Mouse (Mus musculus) spleen, adult 2 months (tissue): ENCODE data around the gene Vps35l.

Source experiments
- CTCF ChIP-seq: fragments of 200-500 bp; IDR thresholded peaks from 2 replicates; pipeline ENCODE4 v1.5.1; 2011; ENCODE audit warnings: mild to moderate bottlenecking, inconsistent platforms; ENCODE audit not compliant: insufficient read depth, insufficient read length, insufficient replicate concordance; ENCODE audit errors: extremely low read depth
- POLR2A ChIP-seq: fragments of 200-500 bp; IDR thresholded peaks from 2 replicates; pipeline ENCODE4 v1.6.1; 2011; ENCODE audit warnings: low read depth, low read length, inconsistent platforms

DNA sequence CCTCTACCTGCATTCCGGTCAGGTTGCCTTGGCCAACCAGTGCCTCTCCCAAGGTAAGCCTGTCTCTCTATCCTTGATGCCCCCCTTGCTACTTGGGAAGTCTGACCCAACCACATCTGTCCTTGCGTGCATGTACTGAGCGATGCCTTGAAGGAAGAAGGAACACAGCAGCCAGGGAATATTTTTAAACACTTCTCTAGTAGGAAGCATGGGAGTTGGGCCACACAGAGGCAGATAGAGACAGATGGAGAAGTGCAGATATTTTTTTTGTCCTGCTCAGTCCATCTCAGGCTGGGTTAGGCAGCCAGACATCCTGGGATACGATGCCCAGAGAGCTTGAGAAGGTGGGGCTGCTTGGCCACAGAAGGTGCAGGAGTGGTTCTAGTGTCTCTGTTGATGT lies 73.6 kb downstream of the Vps35l start:
- TF ChIP-seq CTCF (no peak), POLR2A (no peak)
